18 mouse cellular contexts compared by ENCODE assay signal in the genomic region with DNA sequence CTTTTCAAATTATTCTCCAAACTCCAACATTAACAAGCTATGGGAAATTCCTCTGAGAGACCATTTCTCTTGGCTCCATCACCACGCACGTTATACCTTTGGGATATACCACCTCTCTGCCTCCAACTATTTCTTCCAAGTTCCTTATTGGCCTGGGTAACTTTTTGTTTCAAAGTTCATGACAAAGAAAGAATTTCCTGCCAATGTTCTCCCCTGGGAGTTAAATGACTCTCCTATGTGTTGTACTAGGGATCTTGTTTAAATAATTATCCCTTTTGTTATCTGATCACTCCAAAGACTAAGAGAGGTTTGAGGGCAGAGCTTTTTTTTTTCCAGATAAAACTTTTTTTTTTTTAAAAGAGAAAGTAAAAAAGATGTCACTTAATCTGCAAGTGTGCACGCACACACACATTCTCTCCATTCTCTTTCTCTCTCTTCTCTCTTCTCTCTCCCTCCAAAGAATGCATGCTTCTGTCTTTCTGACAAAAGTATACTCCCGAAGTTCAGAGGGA. TPM values are rescaled to one million over a fixed set of nuclear protein-coding genes. Genes with fewer than 3 reads are reported as not detected.
DNase-seq lines count a peak whose midpoint lies in the region; ATAC-seq and TF ChIP-seq lines count a peak whose summit lies in the region.
"Had no signal": no experiment of that assay in that cellular context is flagged by ENCODE, and none has a peak within 500 bp of the region (broad histone marks: within the 10 kb centered on the region; RNA-seq: fewer than 3 reads in every experiment).

No protein-coding gene starts in this region.

- no peak overlapping the region for H3K4me3 ChIP-seq in heart, embryonic 16.5 days (ENCODE audit: low read length)
- H3K4me3 ChIP-seq in myocyte: no peak overlapping the region
- H3K4me3 ChIP-seq: erythroblast, embryonic 14.5 days; forebrain, embryonic 15.5 days had no signal

- H3K4me2 ChIP-seq in heart, embryonic 16.5 days (ENCODE audit: low read depth, low read length): peak overlapping the region; percentile 23; the same call in 1 of the 2 replicates
- H3K4me2 ChIP-seq in myocyte (ENCODE audit: low read depth): peak overlapping the region; percentile 61
- H3K4me2 ChIP-seq: forebrain, embryonic 15.5 days had no signal

- no peak for ATAC-seq in heart, embryonic 16.5 days (replicated peaks; ENCODE audit: extremely low read depth, insufficient read depth, low FRiP score)
- ATAC-seq: forebrain, embryonic 15.5 days; inflammation-experienced regulatory T-cells, adult 6 months had no signal

- no peaks in the 10 kb centered on the region for H3K27me3 ChIP-seq in heart, embryonic 16.5 days (ENCODE audit: control insufficient read depth, insufficient read depth, low read length)
- no peaks in the 10 kb centered on the region for H3K27me3 ChIP-seq in myocyte (ENCODE audit: control insufficient read depth, insufficient read depth, insufficient read length)
- H3K27me3 ChIP-seq: forebrain, embryonic 15.5 days had no signal

- peak; percentile 16 for DNase-seq in adrenal gland, postnatal 10 days
- DNase-seq in adrenal gland, adult 8-10 months: no peak
- DNase-seq in heart, postnatal 36 days: no peak
- peak; percentile 2 for DNase-seq in lung, postnatal 25 days (ENCODE audit: low spot score)
- DNase-seq in lung, postnatal 36 days: no peak
- no peak for DNase-seq in thymus, postnatal 4 days
- DNase-seq: cerebellum, adult 9-11 months; embryo, embryonic 11 days; gastrocnemius, postnatal 14 days; left cerebral cortex, postnatal 4 days; lung, postnatal 14 days; midbrain, embryonic 14.5 days; right cerebral cortex, adult 18-20 months had no signal

- H3ac ChIP-seq in myocyte (ENCODE audit: control insufficient read depth, insufficient read length): no peak overlapping the region

- H3K9ac ChIP-seq in heart, embryonic 16.5 days (ENCODE audit: low read length): no peak overlapping the region
- H3K9ac ChIP-seq: forebrain, embryonic 15.5 days had no signal

- no peaks in the 10 kb centered on the region for H3K36me3 ChIP-seq in heart, embryonic 16.5 days (ENCODE audit: control insufficient read depth, insufficient read depth)
- H3K36me3 ChIP-seq in myocyte (ENCODE audit: control insufficient read depth, insufficient read depth): no peaks in the 10 kb centered on the region
- H3K36me3 ChIP-seq: forebrain, embryonic 15.5 days had no signal

- intact Hi-C loops in heart, postnatal 36 days (cut with DNase I): no loop called here

- H3K9me3 ChIP-seq in heart, embryonic 16.5 days (replicated peaks; ENCODE audit: control insufficient read depth, low read length): no peaks in the 10 kb centered on the region
- H3K9me3 ChIP-seq: forebrain, embryonic 15.5 days had no signal

- no peak overlapping the region for H3K27ac ChIP-seq in heart, embryonic 16.5 days (ENCODE audit: low read length)
- H3K27ac ChIP-seq: forebrain, embryonic 15.5 days had no signal

- H3K79me2 ChIP-seq in myocyte (ENCODE audit: control insufficient read depth, insufficient read depth): peaks cover 85% of the 10 kb centered on the region

- TF ChIP-seq POLR2A in myocyte (IDR thresholded peaks at IDR 0.05; ENCODE audit: insufficient read length, low read depth): no peak

- peaks cover 10% of the 10 kb centered on the region for H3K4me1 ChIP-seq in heart, embryonic 16.5 days (ENCODE audit: control insufficient read depth, insufficient read depth, low read length)
- H3K4me1 ChIP-seq: forebrain, embryonic 15.5 days had no signal

- 66% methylated on average over 4 of the region's 4 CpGs for WGBS in heart, embryonic 16.5 days

TF ChIP-seq in myocyte, 11 proteins besides CTCF, POLR2A, EP300 and RAD21:
- no peak for TF ChIP-seq TCF3 (IDR thresholded peaks at IDR 0.05; ENCODE audit: insufficient read length, low read depth)
- TF ChIP-seq TCF12 (IDR thresholded peaks at IDR 0.05; ENCODE audit: insufficient read depth, poor library complexity, severe bottlenecking): no peak
- TF ChIP-seq POLR2AphosphoS2 (IDR thresholded peaks at IDR 0.05; ENCODE audit: insufficient read length, low read depth): no peak
- TF ChIP-seq MYOD1 (IDR thresholded peaks at IDR 0.05; ENCODE audit: control insufficient read depth in 1 of 3, insufficient read length in 2 of 3, low read depth in 2 of 3): no peak
- TF ChIP-seq CEBPB (IDR thresholded peaks at IDR 0.05; ENCODE audit: insufficient read depth, poor library complexity, severe bottlenecking): no peak

RNA-seq across cellular contexts. Expression of a gene that starts 25.8 kb away (rescaled TPM):
- 10 to 100 TPM; 64.6 to 71.5 TPM for total RNA-seq in adrenal gland, postnatal 10 days (2021)
- 10 to 100 TPM; 64.7 to 80.2 (median 71.3) TPM for total RNA-seq in adrenal gland, adult 8-10 months (2022)
- 31.5 and 34.6 TPM in 2 replicates for polyA plus RNA-seq in heart, embryonic 16.5 days (2015; fragmentation: Nextera tagmentation; extraction: Ambion mirVana)
- total RNA-seq in heart, postnatal 36 days (2021): 10 to 100 TPM; 41.9 to 44.5 TPM
- 11.8 TPM for polyA plus RNA-seq in myocyte (2012; fragmentation: generic; extraction: Trizol)

Comparison
In these comparisons a context has a peak if more than half of its experiments do, and no peak if none do; other contexts are left out.
1. DNase-seq: peak in adrenal gland, postnatal 10 days (single experiment) and lung, postnatal 25 days (single experiment); none in adrenal gland, adult 8-10 months (single experiment), heart, postnatal 36 days (0 of 2), lung, postnatal 36 days (single experiment) and thymus, postnatal 4 days (single experiment).